Mouse (Mus musculus): Measurements from ENCODE around the gene Mc1r. TPM values are rescaled to one million over a fixed set of nuclear protein-coding genes. Genes with fewer than 3 reads are reported as not detected.

Mc1r gene
- polyA plus RNA-seq (2014; fragmentation: Illumina TruSeq; extraction: RNeasy Lipid Tissue Mini Kit (QIAGEN cat#74804); ENCODE audit: low read depth, low replicate concordance), result not detected

GRCm38 (mm10) chr8:123406786-123407185 is at the start of gene Mc1r:
Gene Mc1r (plus strand): TSS chr8:123407107.

GRCm38 (mm10) chr8:123373403-123374238 is 33.3 kb upstream of the Mc1r start, which contains the start of gene Tcf25:
Gene Tcf25 (plus strand): TSS chr8:123373753.

GRCm38 (mm10) chr8:123411246-123411645 is 4.3 kb downstream of the Mc1r start, which contains the start of gene Tubb3:
Gene Tubb3 (plus strand): TSS chr8:123411424.

GRCm38 (mm10) chr8:123423441-123423840 is 16.5 kb downstream of the Mc1r start, which contains the start of gene Def8:
Gene Def8 (plus strand): TSS chr8:123423527.

Other genes starting within 250 kb of the Mc1r start
- gene Sult5a1, start 248.8 kb upstream of the Mc1r start, polyA plus RNA-seq (2014; fragmentation: Illumina TruSeq; extraction: RNeasy Lipid Tissue Mini Kit (QIAGEN cat#74804); ENCODE audit: low read depth, low replicate concordance), result not detected
- gene Dpep1, start 220.9 kb upstream of the Mc1r start, polyA plus RNA-seq (2014; fragmentation: Illumina TruSeq; extraction: RNeasy Lipid Tissue Mini Kit (QIAGEN cat#74804); ENCODE audit: low read depth, low replicate concordance), result 33.6 TPM
- gene Chmp1a, start 194.3 kb upstream of the Mc1r start, polyA plus RNA-seq (2014; fragmentation: Illumina TruSeq; extraction: RNeasy Lipid Tissue Mini Kit (QIAGEN cat#74804); ENCODE audit: low read depth, low replicate concordance), result 16.8 TPM
- gene Spata33, start 194.3 kb upstream of the Mc1r start, polyA plus RNA-seq (2014; fragmentation: Illumina TruSeq; extraction: RNeasy Lipid Tissue Mini Kit (QIAGEN cat#74804); ENCODE audit: low read depth, low replicate concordance), result 0.60 TPM
- gene Cdk10, start 182.3 kb upstream of the Mc1r start, polyA plus RNA-seq (2014; fragmentation: Illumina TruSeq; extraction: RNeasy Lipid Tissue Mini Kit (QIAGEN cat#74804); ENCODE audit: low read depth, low replicate concordance), result 5.6 TPM
- gene Spata2l, start 170.9 kb upstream of the Mc1r start, polyA plus RNA-seq (2014; fragmentation: Illumina TruSeq; extraction: RNeasy Lipid Tissue Mini Kit (QIAGEN cat#74804); ENCODE audit: low read depth, low replicate concordance), result not detected
- gene Zfp276, start 152.9 kb upstream of the Mc1r start, polyA plus RNA-seq (2014; fragmentation: Illumina TruSeq; extraction: RNeasy Lipid Tissue Mini Kit (QIAGEN cat#74804); ENCODE audit: low read depth, low replicate concordance), result 2.1 TPM
- 1.4 TPM for gene Vps9d1, start 152.8 kb upstream of the Mc1r start, polyA plus RNA-seq (2014; fragmentation: Illumina TruSeq; extraction: RNeasy Lipid Tissue Mini Kit (QIAGEN cat#74804); ENCODE audit: low read depth, low replicate concordance)
- 0.35 TPM for gene Fanca, start 88.5 kb upstream of the Mc1r start, polyA plus RNA-seq (2014; fragmentation: Illumina TruSeq; extraction: RNeasy Lipid Tissue Mini Kit (QIAGEN cat#74804); ENCODE audit: low read depth, low replicate concordance)
- gene Spire2, start 74.4 kb upstream of the Mc1r start, polyA plus RNA-seq (2014; fragmentation: Illumina TruSeq; extraction: RNeasy Lipid Tissue Mini Kit (QIAGEN cat#74804); ENCODE audit: low read depth, low replicate concordance), result 1.7 TPM
- gene Tcf25, start 33.4 kb upstream of the Mc1r start, polyA plus RNA-seq (2014; fragmentation: Illumina TruSeq; extraction: RNeasy Lipid Tissue Mini Kit (QIAGEN cat#74804); ENCODE audit: low read depth, low replicate concordance), result 295 TPM
- 0.85 TPM for gene Tubb3, start 4.3 kb downstream of the Mc1r start, polyA plus RNA-seq (2014; fragmentation: Illumina TruSeq; extraction: RNeasy Lipid Tissue Mini Kit (QIAGEN cat#74804); ENCODE audit: low read depth, low replicate concordance)
- gene Def8, start 16.4 kb downstream of the Mc1r start, polyA plus RNA-seq (2014; fragmentation: Illumina TruSeq; extraction: RNeasy Lipid Tissue Mini Kit (QIAGEN cat#74804); ENCODE audit: low read depth, low replicate concordance), result 1.9 TPM
- gene Afg3l1, start 70.8 kb downstream of the Mc1r start, polyA plus RNA-seq (2014; fragmentation: Illumina TruSeq; extraction: RNeasy Lipid Tissue Mini Kit (QIAGEN cat#74804); ENCODE audit: low read depth, low replicate concordance), result 8.0 TPM
- gene Dbndd1, start 108.4 kb downstream of the Mc1r start, polyA plus RNA-seq (2014; fragmentation: Illumina TruSeq; extraction: RNeasy Lipid Tissue Mini Kit (QIAGEN cat#74804); ENCODE audit: low read depth, low replicate concordance), result not detected
- 0.91 TPM for gene Gas8, start 111.7 kb downstream of the Mc1r start, polyA plus RNA-seq (2014; fragmentation: Illumina TruSeq; extraction: RNeasy Lipid Tissue Mini Kit (QIAGEN cat#74804); ENCODE audit: low read depth, low replicate concordance)
- gene Rhou, start 246.8 kb downstream of the Mc1r start, polyA plus RNA-seq (2014; fragmentation: Illumina TruSeq; extraction: RNeasy Lipid Tissue Mini Kit (QIAGEN cat#74804); ENCODE audit: low read depth, low replicate concordance), result 18.6 TPM

Data from sigmoid colon, adult 10 weeks (tissue).